Mouse (Mus musculus) kidney, adult 2 months (tissue): ENCODE measurements around the gene Zbtb9.

Experiments used
- CTCF ChIP-seq: fragments of 200-500 bp; conservative IDR thresholded peaks from 2 replicates; pipeline ENCODE4 v1.5.1; 2011; ENCODE audit warnings: low read depth, mild to moderate bottlenecking, control low read depth, low read length, moderate library complexity, mixed read lengths; ENCODE audit not compliant: insufficient read depth, insufficient read length
- POLR2A ChIP-seq: fragments of 200-500 bp; IDR thresholded peaks from one replicate; pipeline ENCODE4 v1.6.1; 2011; ENCODE audit warnings: low read depth, low read length, control low read depth

DNA sequence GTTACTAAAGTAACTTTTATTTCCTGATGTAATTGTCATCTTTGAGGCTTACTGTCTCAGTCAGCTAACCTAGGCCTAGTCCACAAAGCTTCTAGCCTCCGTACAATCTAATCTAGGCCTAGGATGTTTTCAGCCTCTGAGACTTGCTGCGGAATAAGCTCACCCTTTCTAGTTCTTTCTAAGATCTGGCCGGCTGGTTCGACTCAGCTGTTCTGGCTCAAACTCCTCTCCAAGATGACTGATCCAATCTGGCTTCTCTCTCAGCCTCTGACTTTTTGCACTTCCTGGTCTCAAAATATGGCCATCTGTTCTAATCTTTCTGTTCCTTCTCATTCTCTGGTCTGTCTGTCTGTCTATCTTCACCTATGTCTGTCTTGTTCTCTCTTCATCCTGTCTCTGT lies 10.4 kb downstream of the Zbtb9 start:
- TF ChIP-seq CTCF (no peak), POLR2A (no peak)
